Mouse (Mus musculus): ENCODE measurements around the gene Arhgap5. TPM values are rescaled to one million over a fixed set of nuclear protein-coding genes. Genes with fewer than 3 reads are reported as not detected.

Gene Arhgap5
- 6.7 and 7.3 TPM in 2 replicates for polyA plus RNA-seq (2012; rRNA removed)

GRCm38 (mm10) chr12:52503456-52504320 lies at the start of gene Arhgap5:
Gene Arhgap5 (plus strand): TSS chr12:52503972.
- peak; percentile 52 for DNase-seq (ENCODE audit: low read depth)

GRCm38 (mm10) chr12:52464593-52464992 lies 39.2 kb upstream of the Arhgap5 start:
- DNase-seq (ENCODE audit: low read depth), result no peak

GRCm38 (mm10) chr12:52471621-52472020 lies 32.2 kb upstream of the Arhgap5 start:
- DNase-seq (ENCODE audit: low read depth), result peak; percentile 27

- no peak for DNase-seq (ENCODE audit: low read depth)
These were observed 29.5 kb upstream of the Arhgap5 start for GRCm38 (mm10) chr12:52473988-52474968.

- DNase-seq (ENCODE audit: low read depth), result no peak
These were observed 27.7 kb upstream of the Arhgap5 start for GRCm38 (mm10) chr12:52476036-52476435.

- DNase-seq (ENCODE audit: low read depth), result no peak
These were observed 25.2 kb upstream of the Arhgap5 start for GRCm38 (mm10) chr12:52478611-52479010.

GRCm38 (mm10) chr12:52479323-52479722 lies 24.4 kb upstream of the Arhgap5 start:
- no peak for DNase-seq (ENCODE audit: low read depth)

- no peak for DNase-seq (ENCODE audit: low read depth)
These were observed 22.9 kb upstream of the Arhgap5 start for GRCm38 (mm10) chr12:52480851-52481250.

GRCm38 (mm10) chr12:52481969-52482550 lies 21.7 kb upstream of the Arhgap5 start:
- DNase-seq (ENCODE audit: low read depth), result no peak

- no peak for DNase-seq (ENCODE audit: low read depth)
These were observed 20.6 kb upstream of the Arhgap5 start for GRCm38 (mm10) chr12:52483219-52483618.

- no peak for DNase-seq (ENCODE audit: low read depth)
These were observed 15.4 kb upstream of the Arhgap5 start for GRCm38 (mm10) chr12:52488266-52488975.

- no peak for DNase-seq (ENCODE audit: low read depth)
These were observed 10.5 kb upstream of the Arhgap5 start for GRCm38 (mm10) chr12:52493281-52493681.

GRCm38 (mm10) chr12:52497209-52497608 lies 6.6 kb upstream of the Arhgap5 start:
- DNase-seq (ENCODE audit: low read depth), result no peak

- DNase-seq (ENCODE audit: low read depth), result no peak
These were observed 2.6 kb upstream of the Arhgap5 start for GRCm38 (mm10) chr12:52500915-52501833.

GRCm38 (mm10) chr12:52502161-52502560 lies 1.6 kb upstream of the Arhgap5 start:
- DNase-seq (ENCODE audit: low read depth), result no peak

GRCm38 (mm10) chr12:52503131-52503455 lies 679 bp upstream of the Arhgap5 start:
- no peak for DNase-seq (ENCODE audit: low read depth)

- no peak for DNase-seq (ENCODE audit: low read depth)
These were observed 784 bp downstream of the Arhgap5 start for GRCm38 (mm10) chr12:52504331-52505181.

- no peak for DNase-seq (ENCODE audit: low read depth)
These were observed 20.9 kb downstream of the Arhgap5 start for GRCm38 (mm10) chr12:52524699-52525098.

- no peak for DNase-seq (ENCODE audit: low read depth)
These were observed 21.7 kb downstream of the Arhgap5 start for GRCm38 (mm10) chr12:52525486-52525885.
